Mouse (Mus musculus) CH12.LX (cell line): Measurements from ENCODE around the gene Trim41. TPM values are rescaled to one million over a fixed set of nuclear protein-coding genes. Genes with fewer than 3 reads are reported as not detected.
A peak's percentile ranks its signal among the peaks of the same experiment; 100 is the strongest.

Experiments used
- DNase-seq: peaks from one replicate; pipeline ENCODE4 v3.0.0-alpha.2; 2013; ENCODE audit errors: extremely low read depth
- H3K27ac ChIP-seq: 2 replicates; pipeline ENCODE4 v1.5.1; 2012; ENCODE audit warnings: low read depth, mild to moderate bottlenecking, control low read depth, moderate library complexity; ENCODE audit not compliant: insufficient read depth
- H3K27me3 ChIP-seq: replicated peaks from 2 replicates; pipeline ENCODE3; 2012; ENCODE audit warnings: inconsistent platforms
- H3K36me3 ChIP-seq, 2 experiments: replicated peaks in 1 of 2; 2 replicates each; pipeline versions ENCODE3 to v1.6.1; 2012; ENCODE audit warnings: inconsistent platforms in 1 of 2, low read length in 1 of 2, mild to moderate bottlenecking in 1 of 2, mixed read lengths in 1 of 2, moderate library complexity in 1 of 2; ENCODE audit not compliant: control insufficient read depth in 1 of 2, insufficient read depth in 1 of 2
- H3K4me1 ChIP-seq, 2 experiments: 2 replicates each; pipeline ENCODE4 v1.6.1; 2012; ENCODE audit warnings: inconsistent platforms in 1 of 2, moderate library complexity in 1 of 2; ENCODE audit not compliant: insufficient read depth in 2 of 2, control insufficient read depth in 1 of 2
- H3K4me2 ChIP-seq: 2 replicates; pipeline ENCODE4 v1.6.1; 2012; ENCODE audit warnings: low read depth, mild to moderate bottlenecking, control low read depth; ENCODE audit not compliant: poor library complexity, insufficient read depth, severe bottlenecking
- H3K4me3 ChIP-seq, 3 experiments: fragments of 150-350 bp in 1 of 3; sonication (generic) in 1 of 3; replicated peaks in 1 of 3; 2 replicates each; pipeline versions ENCODE3 to v1.5.1; 2011 to 2012; ENCODE audit warnings: low read depth in 2 of 3, low read length in 2 of 3, mild to moderate bottlenecking in 2 of 3, moderate library complexity in 2 of 3, control low read depth in 1 of 3, improper control_type of control experiment in 1 of 3, inconsistent platforms in 1 of 3, mixed read lengths in 1 of 3; ENCODE audit not compliant: poor library complexity in 1 of 3
- H3K79me2 ChIP-seq: replicated peaks from 2 replicates; pipeline ENCODE4 v1.6.1; 2012; ENCODE audit warnings: mild to moderate bottlenecking, moderate library complexity; ENCODE audit not compliant: control insufficient read depth, poor library complexity, insufficient read depth, severe bottlenecking; ENCODE audit errors: extremely low read depth
- H3K9ac ChIP-seq: 2 replicates; pipeline ENCODE4 v1.6.1; 2012; ENCODE audit warnings: low read depth, mild to moderate bottlenecking, control low read depth, moderate library complexity; ENCODE audit not compliant: insufficient read depth
- H3K9me3 ChIP-seq: replicated peaks from 2 replicates; pipeline ENCODE3; 2012; ENCODE audit warnings: low read length, inconsistent platforms, mixed read lengths
- CHD1 ChIP-seq: IDR thresholded peaks from 2 replicates; pipeline ENCODE4 v1.6.1; 2012; ENCODE audit warnings: low read depth, low read length, improper control_type of control experiment, inconsistent platforms
- EP300 ChIP-seq: IDR thresholded peaks from 2 replicates; pipeline ENCODE4 v1.6.1; 2011; ENCODE audit warnings: low read length, improper control_type of control experiment
- GABPA ChIP-seq: IDR thresholded peaks from 2 replicates; pipeline ENCODE4 v1.6.1; 2012; ENCODE audit warnings: low read depth, low read length, improper control_type of control experiment, inconsistent platforms; ENCODE audit not compliant: insufficient replicate concordance
- HCFC1 ChIP-seq: IDR thresholded peaks from 2 replicates; pipeline ENCODE4 v1.6.1; 2012; ENCODE audit warnings: low read depth, mild to moderate bottlenecking, inconsistent platforms, low read length, improper control_type of control experiment
- IRF4 ChIP-seq: IDR thresholded peaks from 2 replicates; pipeline ENCODE4 v1.6.1; 2014; ENCODE audit warnings: low read depth, mild to moderate bottlenecking, inconsistent platforms, low read length, improper control_type of control experiment
- KAT2A ChIP-seq: IDR thresholded peaks from 2 replicates; pipeline ENCODE4 v1.6.1; 2012; ENCODE audit warnings: low read length, improper control_type of control experiment, inconsistent platforms; ENCODE audit not compliant: insufficient replicate concordance
- MAFK ChIP-seq: IDR thresholded peaks from 2 replicates; pipeline ENCODE4 v1.6.1; 2011; ENCODE audit warnings: low read length, improper control_type of control experiment; ENCODE audit not compliant: insufficient replicate concordance
- MAZ ChIP-seq: IDR thresholded peaks from 2 replicates; pipeline ENCODE4 v1.6.1; 2012; ENCODE audit warnings: low read depth, mild to moderate bottlenecking, inconsistent platforms, low read length, improper control_type of control experiment, moderate library complexity
- MEF2A ChIP-seq: IDR thresholded peaks from 2 replicates; pipeline ENCODE4 v1.6.1; 2014; ENCODE audit warnings: low read depth, mild to moderate bottlenecking, inconsistent platforms, low read length, improper control_type of control experiment, borderline replicate concordance
- MYC ChIP-seq: IDR thresholded peaks from 2 replicates; pipeline ENCODE4 v1.6.1; 2011; ENCODE audit warnings: low read depth, mild to moderate bottlenecking, improper control_type of control experiment, low read length
- NELFE ChIP-seq: IDR thresholded peaks from 2 replicates; pipeline ENCODE4 v1.6.1; 2011; ENCODE audit warnings: low read depth, low read length, improper control_type of control experiment
- POLR2AphosphoS2 ChIP-seq: IDR thresholded peaks from 2 replicates; pipeline ENCODE4 v1.6.1; 2011; ENCODE audit warnings: low read depth, low read length, improper control_type of control experiment
- RAD21 ChIP-seq: IDR thresholded peaks from 2 replicates; pipeline ENCODE4 v1.6.1; 2011; ENCODE audit warnings: low read depth, mild to moderate bottlenecking, low read length, improper control_type of control experiment, moderate library complexity
- RCOR1 ChIP-seq: conservative IDR thresholded peaks from 2 replicates; pipeline ENCODE4 v1.6.1; 2012; ENCODE audit warnings: low read depth, mild to moderate bottlenecking, inconsistent platforms, low read length, improper control_type of control experiment
- SIN3A ChIP-seq: IDR thresholded peaks from 2 replicates; pipeline ENCODE4 v1.6.1; 2012; ENCODE audit warnings: low read length, improper control_type of control experiment, inconsistent platforms
- TBP ChIP-seq: conservative IDR thresholded peaks from 2 replicates; pipeline ENCODE4 v1.6.1; 2011; ENCODE audit warnings: low read depth, low read length, improper control_type of control experiment
- TCF12 ChIP-seq: IDR thresholded peaks from 2 replicates; pipeline ENCODE4 v1.6.1; 2014; ENCODE audit warnings: low read depth, mild to moderate bottlenecking, inconsistent platforms, low read length, improper control_type of control experiment
- UBTF ChIP-seq: IDR thresholded peaks from 2 replicates; pipeline ENCODE4 v1.6.1; 2012; ENCODE audit warnings: low read depth, mild to moderate bottlenecking, inconsistent platforms, low read length, improper control_type of control experiment, moderate library complexity
- ZNF384 ChIP-seq: IDR thresholded peaks from 2 replicates; pipeline ENCODE4 v1.6.1; 2012; ENCODE audit warnings: low read depth, low read length, improper control_type of control experiment, inconsistent platforms
- dilution Hi-C: fragments of 300-500 bp; cut with MboI; formaldehyde crosslinking; loops from 2 replicates; pipeline ENCODE4 v1.14.3; 2020; ENCODE audit warnings: low sequenced_read_pairs; ENCODE audit not compliant: extremely low pct_unique_long_range_greater_than_20kb, extremely low pct_ligation_motif_present
- in situ Hi-C: fragments of 300-500 bp; cut with MboI; formaldehyde crosslinking; loops from 3 replicates; pipeline ENCODE4 v1.14.3; 2019; ENCODE audit warnings: low sequenced_read_pairs, low pct_ligation_motif_present, low pct_unique_long_range_greater_than_20kb, mixed read lengths
- polyA plus RNA-seq: library from polyadenylated mRNA; unstranded; fragments of >175 nt; gene quantifications from 2 replicates; pipeline ENCODE4 v1.2.1, GENCODE M21; 2012; ENCODE audit warnings: low read depth; ENCODE audit not compliant: insufficient read length
- total RNA-seq, 2 experiments: library from RNA; depleted of rRNA; stranded (reverse); fragments of 300-350 nt in 1 of 2; fragments of >200 nt in 1 of 2; gene quantifications; 2 replicates each; pipeline ENCODE4 v1.2.3; 2012 to 2014

Trim41 gene
- total and polyA plus RNA-seq, 3 experiments: 18.8 to 51.6 (median 36.0) TPM

- Histone ChIP-seq H3K4me3 (peak overlapping the region in 2 of 3 experiments; percentile 8 to 13), H3K4me2 (peak overlapping the region; percentile 62), H3K36me3 (peaks cover 6 to 18% of the 10 kb centered on the region in 2 experiments), H3K27me3 (no peaks in the 10 kb centered on the region), H3K27ac (peak overlapping the region; percentile 79), H3K9ac (peak overlapping the region; percentile 34; the same call in 1 of the 2 replicates), H3K9me3 (no peaks in the 10 kb centered on the region), H3K79me2 (no peaks in the 10 kb centered on the region), H3K4me1 (peaks cover 28 to 87% of the 10 kb centered on the region in 2 experiments)
- TF ChIP-seq EP300: peak; percentile 37; the same call in 1 of the 2 replicates
- 0 out of 2 replicates have a peak, but pooled peaks have one; percentile 36 for TF ChIP-seq TBP
- 0 out of 2 replicates have a peak, but pooled peaks have one; percentile 17 for TF ChIP-seq UBTF
- no peak for TF ChIP-seq MAFK
- 0 out of 2 replicates have a peak, but pooled peaks have one; percentile 6 for TF ChIP-seq MEF2A
- TF ChIP-seq TCF12: peak; percentile 52; the same call in 1 of the 2 replicates
- TF ChIP-seq MYC: 0 out of 2 replicates have a peak, but pooled peaks have one; percentile 48
- TF ChIP-seq SIN3A: 0 out of 2 replicates have a peak, but pooled peaks have one; percentile 10
- TF ChIP-seq NELFE: 0 out of 2 replicates have a peak, but pooled peaks have one; percentile 10
- TF ChIP-seq HCFC1: no peak
- 0 out of 2 replicates have a peak, but pooled peaks have one; percentile 29 for TF ChIP-seq IRF4
- in situ Hi-C loops: no loop called here
- dilution Hi-C loops: no loop called here
- peak; percentile 75 for DNase-seq
Observed at GRCm38 (mm10) chr11:48842378-48842792, 25.2 kb upstream of the Trim41 start.

GRCm38 (mm10) chr11:48841213-48841612, 24.1 kb upstream of the Trim41 start:
- no peaks in the 10 kb centered on the region for H3K9me3 ChIP-seq
- dilution Hi-C loops: no loop called here
- no peaks in the 10 kb centered on the region for H3K79me2 ChIP-seq
- peak overlapping the region; percentile 62; the same call in 1 of the 2 replicates for H3K4me2 ChIP-seq
- H3K36me3 ChIP-seq: peaks cover 3 to 13% of the 10 kb centered on the region in 2 experiments
- H3K27ac ChIP-seq: peak overlapping the region; percentile 79
- peaks cover 5% of the 10 kb centered on the region for H3K27me3 ChIP-seq
- no peak for DNase-seq
- TF ChIP-seq POLR2AphosphoS2 (no peak), MAZ (no peak), RCOR1 (no peak), MEF2A (0 out of 2 replicates have a peak, but pooled peaks have one; percentile 29), CHD1 (no peak), KAT2A (no peak), NELFE (no peak), RAD21 (no peak), IRF4 (peak; percentile 28; the same call in 1 of the 2 replicates), GABPA (no peak), ZNF384 (peak; percentile 75)
- TF ChIP-seq, all 38 proteins: peak for 3
- Histone ChIP-seq H3K9ac (0 out of 2 replicates have a peak overlapping the region, but pooled peaks have one; percentile 34), H3K4me3 (no peak overlapping the region), H3K4me1 (peaks cover 31 to 90% of the 10 kb centered on the region in 2 experiments)
- in situ Hi-C loops: no loop called here
